Mouse (Mus musculus) heart, embryonic 14.5 days (tissue): ENCODE data around the gene Zfhx3. TPM values are rescaled to one million over a fixed set of nuclear protein-coding genes. Genes with fewer than 3 reads are reported as not detected.

Experiments used
- ATAC-seq: fragments of 200-750 bp; cut with Nextera tagmentation; 2 replicates; pipeline ENCODE4 v1.8.0; 2017; ENCODE audit warnings: low read depth, moderate TSS enrichment; ENCODE audit not compliant: insufficient number of reproducible peaks, insufficient read depth, low FRiP score
- H3K27ac ChIP-seq, 2 experiments: fragments of 200-500 bp in 1 of 2; fragments of 300-500 bp in 1 of 2; sonication (generic) in 1 of 2; replicated peaks in 1 of 2; 2 replicates each; pipeline ENCODE4 v1.5.1; 2012 to 2014; ENCODE audit warnings: low read depth in 2 of 2, low read length in 2 of 2, control low read depth in 1 of 2, mild to moderate bottlenecking in 1 of 2, mixed read lengths in 1 of 2; ENCODE audit not compliant: control insufficient read depth in 1 of 2, insufficient read depth in 1 of 2
- H3K27me3 ChIP-seq: fragments of 300-500 bp; sonication (generic); 2 replicates; pipeline ENCODE4 v1.6.1; 2014; ENCODE audit warnings: mild to moderate bottlenecking, low read length, control low read depth; ENCODE audit not compliant: control insufficient read depth, insufficient read depth
- H3K36me3 ChIP-seq: fragments of 300-500 bp; sonication (generic); 2 replicates; pipeline ENCODE4 v1.6.1; 2014; ENCODE audit warnings: mild to moderate bottlenecking, control low read depth, low read length, mixed read lengths; ENCODE audit not compliant: control insufficient read depth, insufficient read depth
- H3K4me1 ChIP-seq, 2 experiments: fragments of 200-500 bp in 1 of 2; fragments of 300-500 bp in 1 of 2; sonication (generic) in 1 of 2; 2 replicates each; pipeline ENCODE4 v1.6.1; 2012 to 2014; ENCODE audit warnings: low read length in 2 of 2, control low read depth in 1 of 2, mixed read lengths in 1 of 2; ENCODE audit not compliant: control insufficient read depth in 2 of 2, insufficient read depth in 2 of 2
- H3K4me2 ChIP-seq: fragments of 300-500 bp; sonication (generic); 2 replicates; pipeline ENCODE4 v1.6.1; 2014; ENCODE audit warnings: mild to moderate bottlenecking, low read length
- H3K4me3 ChIP-seq, 2 experiments: fragments of 200-500 bp in 1 of 2; fragments of 300-500 bp in 1 of 2; sonication (generic) in 1 of 2; 2 replicates each; pipeline ENCODE4 v1.5.1; 2012 to 2014; ENCODE audit warnings: low read length in 2 of 2, mild to moderate bottlenecking in 2 of 2, control low read depth in 1 of 2, low read depth in 1 of 2, moderate library complexity in 1 of 2; ENCODE audit not compliant: control insufficient read depth in 1 of 2, insufficient read depth in 1 of 2
- H3K9ac ChIP-seq: fragments of 300-500 bp; sonication (generic); 2 replicates; pipeline ENCODE4 v1.6.1; 2014; ENCODE audit warnings: mild to moderate bottlenecking, low read length
- H3K9me3 ChIP-seq: fragments of 300-500 bp; sonication (generic); 2 replicates; pipeline ENCODE4 v1.6.1; 2016; ENCODE audit warnings: low read length, control low read depth; ENCODE audit not compliant: control insufficient read depth
- WGBS: fragments of 180-500 bp; shearing (Covaris S2); extraction: QIAGEN DNeasy Blood & Tissue Kit; methylation state at CpG from one replicate; pipeline ENCODE4 v1.1.7; 2014; 5-methylcytosine and 5-hydroxymethylcytosine counted together
- polyA plus RNA-seq: library from polyadenylated mRNA; unstranded; fragments of >200 nt; fragmentation: Nextera tagmentation; extraction: Ambion mirVana; gene quantifications from 2 replicates; pipeline ENCODE4 v1.2.1, GENCODE M21; 2014

The Zfhx3 gene
- polyA plus RNA-seq, 1 experiment from 2014 or later, result 6.4 TPM

DNA sequence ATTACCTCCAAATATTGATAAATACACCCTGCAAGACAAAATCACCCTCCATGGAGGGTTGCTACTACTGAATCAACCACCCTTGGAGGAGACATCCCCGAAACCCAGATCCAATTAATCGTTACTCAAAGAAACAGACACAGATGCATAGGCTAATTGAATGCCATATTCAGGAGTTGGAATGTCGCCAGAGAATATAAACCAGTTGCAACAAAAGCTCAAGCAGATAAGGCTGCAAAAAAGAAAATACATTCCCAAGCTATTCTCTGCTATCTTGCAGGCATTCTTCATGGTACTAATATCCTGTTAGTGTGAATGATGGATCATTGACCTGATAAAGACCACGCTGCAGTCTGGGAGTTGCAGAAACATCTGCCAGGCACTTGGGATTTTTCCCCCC is 440.7 kb downstream of the Zfhx3 start:
- H3K4me1 ChIP-seq, result peaks cover 0 to 2% of the 10 kb centered on the region in 2 experiments; a peak in 2 of 4 replicates
- no peak overlapping the region for H3K4me3 ChIP-seq
- H3K27ac ChIP-seq, result no peak overlapping the region
- H3K36me3 ChIP-seq, result no peaks in the 10 kb centered on the region
- no peak overlapping the region for H3K4me2 ChIP-seq
- H3K9ac ChIP-seq, result no peak overlapping the region
- H3K27me3 ChIP-seq, result no peaks in the 10 kb centered on the region
- no peak for ATAC-seq
- H3K9me3 ChIP-seq, result no peaks in the 10 kb centered on the region
- WGBS, result 55% methylated on average over 4 of the region's 4 CpGs

GRCm38 (mm10) chr8:108387160-108387912 is 444.9 kb downstream of the Zfhx3 start:
- no peak for ATAC-seq
- WGBS, result 46% methylated on average over 22 of the region's 22 CpGs
- Histone ChIP-seq H3K4me1 (peaks cover 0 to 2% of the 10 kb centered on the region in 2 experiments; a peak in 2 of 4 replicates), H3K4me3 (no peak overlapping the region), H3K9ac (no peak overlapping the region), H3K27ac (no peak overlapping the region), H3K27me3 (no peaks in the 10 kb centered on the region), H3K4me2 (peak overlapping the region; percentile 36), H3K9me3 (no peaks in the 10 kb centered on the region), H3K36me3 (no peaks in the 10 kb centered on the region)

DNA sequence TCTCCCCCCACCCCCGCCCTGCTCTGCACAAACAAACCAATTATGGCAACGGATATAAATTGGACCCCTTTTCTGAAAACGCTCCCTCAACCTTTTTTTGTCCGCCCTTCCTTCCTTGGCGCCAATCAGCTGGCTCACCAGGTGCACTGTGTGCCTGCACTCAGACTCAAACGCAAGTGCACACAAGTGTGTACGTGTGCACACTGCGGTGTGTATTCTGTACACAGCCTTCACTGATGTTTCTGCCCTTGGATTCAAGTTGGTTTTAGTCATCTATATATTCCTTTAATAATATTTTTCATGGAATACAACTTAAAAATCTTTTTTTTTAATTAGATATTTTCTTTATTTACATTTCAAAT is 445.4 kb downstream of the Zfhx3 start:
- WGBS, result 89% methylated on average over 8 of the region's 8 CpGs
- Histone ChIP-seq H3K9me3 (no peaks in the 10 kb centered on the region), H3K4me1 (peaks cover 0 to 2% of the 10 kb centered on the region in 2 experiments; a peak in 2 of 4 replicates), H3K4me2 (no peak overlapping the region), H3K36me3 (no peaks in the 10 kb centered on the region), H3K4me3 (no peak overlapping the region), H3K27me3 (no peaks in the 10 kb centered on the region), H3K27ac (no peak overlapping the region), H3K9ac (no peak overlapping the region)
- no peak for ATAC-seq

- WGBS, result 47% methylated on average over 9 of the region's 9 CpGs
- no peak for ATAC-seq
- H3K27ac ChIP-seq, result no peak overlapping the region
Measured at GRCm38 (mm10) chr8:108392909-108393308, 450.5 kb downstream of the Zfhx3 start.

GRCm38 (mm10) chr8:108402149-108402548 is 459.7 kb downstream of the Zfhx3 start:
- ATAC-seq, result no peak

More at GRCm38 (mm10) chr8:108392909-108393308, 450.5 kb downstream of the Zfhx3 start:
- Histone ChIP-seq H3K4me1 (no peaks in the 10 kb centered on the region), H3K9me3 (no peaks in the 10 kb centered on the region), H3K36me3 (no peaks in the 10 kb centered on the region), H3K27me3 (no peaks in the 10 kb centered on the region), H3K4me2 (no peak overlapping the region), H3K4me3 (no peak overlapping the region), H3K9ac (no peak overlapping the region)

DNA sequence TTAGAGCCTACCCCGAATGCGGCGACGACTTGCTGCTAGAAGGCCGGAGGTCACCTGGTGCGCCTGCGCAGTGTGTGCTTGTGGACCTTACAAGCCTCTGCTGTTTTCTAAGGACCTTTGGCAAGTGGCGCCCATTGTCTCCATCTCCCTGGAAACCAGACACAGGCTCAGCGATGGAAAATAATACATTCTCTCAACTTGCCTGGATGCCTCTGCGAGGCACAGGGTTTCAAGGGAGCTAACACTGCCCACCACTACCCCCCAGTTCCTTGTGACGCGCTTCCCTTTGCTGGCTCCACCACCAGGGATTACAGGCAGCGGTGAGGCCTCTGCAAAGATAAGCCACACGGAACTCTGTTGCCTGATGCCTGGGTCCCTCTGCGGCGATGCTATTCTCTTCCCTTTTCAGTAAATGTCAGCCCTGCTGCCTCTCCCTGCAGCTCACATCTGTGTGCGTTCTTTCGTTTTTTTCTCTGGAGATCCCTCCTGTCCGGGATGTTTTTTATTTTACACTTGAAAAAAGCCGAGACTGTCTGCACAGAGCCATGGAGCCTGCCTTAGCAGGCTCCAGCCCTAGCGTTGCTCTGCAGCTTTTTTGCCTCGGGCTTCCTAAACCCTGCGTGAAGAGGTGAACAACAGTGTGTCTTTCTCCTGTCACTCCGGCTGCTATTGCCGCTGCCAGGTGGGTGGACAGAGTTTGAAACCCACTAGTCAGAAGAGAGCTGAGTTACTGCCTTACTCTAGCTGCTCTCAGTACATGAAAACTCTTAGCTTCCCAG is 464.5 kb downstream of the Zfhx3 start:
- ATAC-seq, result no peak
- Histone ChIP-seq H3K4me1 (peaks cover 0 to 7% of the 10 kb centered on the region in 2 experiments; a peak in 1 of 4 replicates), H3K4me2 (peak overlapping the region; percentile 43), H3K9ac (0 out of 2 replicates have a peak overlapping the region, but pooled peaks have one; percentile 10), H3K36me3 (no peaks in the 10 kb centered on the region), H3K27me3 (no peaks in the 10 kb centered on the region), H3K27ac (no peak overlapping the region), H3K9me3 (no peaks in the 10 kb centered on the region), H3K4me3 (peak overlapping the region in 1 of 2 experiments; percentile 2; a peak in 1 of 4 replicates)
- WGBS, result 41% methylated on average over 25 of the region's 25 CpGs

More at GRCm38 (mm10) chr8:108402149-108402548, 459.7 kb downstream of the Zfhx3 start:
- no peak overlapping the region for H3K27ac ChIP-seq
- no peak overlapping the region for H3K9ac ChIP-seq
- 78% methylated on average over 9 of the region's 9 CpGs for WGBS
- no peak overlapping the region for H3K4me2 ChIP-seq
- no peaks in the 10 kb centered on the region for H3K9me3 ChIP-seq
- H3K4me3 ChIP-seq, result no peak overlapping the region
- no peaks in the 10 kb centered on the region for H3K36me3 ChIP-seq
- H3K27me3 ChIP-seq, result no peaks in the 10 kb centered on the region
- H3K4me1 ChIP-seq, result peaks cover 0 to 5% of the 10 kb centered on the region in 2 experiments; a peak in 1 of 4 replicates

DNA sequence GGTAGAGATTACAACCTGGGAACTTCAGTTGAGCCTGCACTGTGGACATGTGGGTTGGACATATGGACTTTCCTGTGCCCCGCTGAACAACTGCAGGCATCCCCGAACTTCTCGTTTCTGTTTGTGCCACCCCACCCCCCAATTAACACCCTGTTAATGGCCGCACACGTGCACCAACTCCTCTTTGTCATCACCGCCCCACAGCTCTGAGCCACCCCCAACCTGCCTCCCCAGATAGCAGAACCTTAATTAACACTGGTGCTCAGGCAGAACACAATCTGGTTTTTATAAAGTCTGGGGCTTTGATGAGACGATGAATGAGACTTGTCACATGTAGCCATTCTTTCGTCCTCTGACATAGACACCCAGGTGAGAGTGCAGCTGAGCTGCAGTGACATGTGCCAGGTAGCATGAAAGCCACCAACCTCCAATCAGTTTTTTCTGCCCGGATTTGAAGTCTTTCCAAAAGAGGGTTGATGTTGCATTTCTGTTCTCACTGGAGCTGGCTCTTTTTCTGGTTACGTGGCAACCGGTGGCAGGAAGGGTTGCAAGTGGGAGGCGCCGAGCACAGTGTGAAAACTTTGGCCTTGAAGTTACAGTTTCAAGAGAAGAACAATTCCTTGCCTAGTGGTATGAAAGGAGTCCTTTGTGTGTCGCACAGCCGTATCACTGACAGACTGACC is 476.9 kb downstream of the Zfhx3 start:
- no peaks in the 10 kb centered on the region for H3K36me3 ChIP-seq
- H3K9me3 ChIP-seq, result no peaks in the 10 kb centered on the region
- no peak for ATAC-seq
- no peak overlapping the region for H3K27ac ChIP-seq
- H3K27me3 ChIP-seq, result no peaks in the 10 kb centered on the region
- no peak overlapping the region for H3K4me2 ChIP-seq
- 70% methylated on average over 15 of the region's 15 CpGs for WGBS
- H3K9ac ChIP-seq, result no peak overlapping the region
- no peak overlapping the region for H3K4me3 ChIP-seq
- no peaks in the 10 kb centered on the region; a peak in 1 of 4 replicates for H3K4me1 ChIP-seq
